Mouse (Mus musculus): ENCODE data around the gene Vmn2r108. TPM values are rescaled to one million over a fixed set of nuclear protein-coding genes. Genes with fewer than 3 reads are reported as not detected.

Gene Vmn2r108
- not detected for polyA plus RNA-seq (2015; fragmentation: Illumina TruSeq; extraction: RNeasy Lipid Tissue Mini Kit (QIAGEN cat#74804); ENCODE audit: insufficient read depth, low replicate concordance)

GRCm38 (mm10) chr17:20481231-20481630 lies at the start of gene Vmn2r108:
TSS of gene Vmn2r108 (minus strand) at chr17:20481331.

GRCm38 (mm10) chr17:20497858-20498257 lies 16.7 kb upstream of the Vmn2r108 start, which contains the start of gene Vmn1r225:
TSS of gene Vmn1r225 (plus strand) at chr17:20498158.

GRCm38 (mm10) chr17:20413846-20414245 lies 67.3 kb downstream of the Vmn2r108 start, which contains the start of gene Vmn1r224:
TSS of gene Vmn1r224 (plus strand) at chr17:20414146.

Other genes starting within 250 kb of the Vmn2r108 start
- gene Vmn2r105, start 246.3 kb downstream of the Vmn2r108 start, polyA plus RNA-seq (2015; fragmentation: Illumina TruSeq; extraction: RNeasy Lipid Tissue Mini Kit (QIAGEN cat#74804); ENCODE audit: insufficient read depth, low replicate concordance), result not detected
- gene Vmn2r106, start 195.8 kb downstream of the Vmn2r108 start, polyA plus RNA-seq (2015; fragmentation: Illumina TruSeq; extraction: RNeasy Lipid Tissue Mini Kit (QIAGEN cat#74804); ENCODE audit: insufficient read depth, low replicate concordance), result not detected
- not detected for gene Vmn2r107, start 136.1 kb downstream of the Vmn2r108 start, polyA plus RNA-seq (2015; fragmentation: Illumina TruSeq; extraction: RNeasy Lipid Tissue Mini Kit (QIAGEN cat#74804); ENCODE audit: insufficient read depth, low replicate concordance)
- not detected for gene Vmn1r224, start 67.2 kb downstream of the Vmn2r108 start, polyA plus RNA-seq (2015; fragmentation: Illumina TruSeq; extraction: RNeasy Lipid Tissue Mini Kit (QIAGEN cat#74804); ENCODE audit: insufficient read depth, low replicate concordance)
- gene Vmn1r225, start 16.8 kb upstream of the Vmn2r108 start, polyA plus RNA-seq (2015; fragmentation: Illumina TruSeq; extraction: RNeasy Lipid Tissue Mini Kit (QIAGEN cat#74804); ENCODE audit: insufficient read depth, low replicate concordance), result not detected
- not detected for gene Vmn2r109, start 83.4 kb upstream of the Vmn2r108 start, polyA plus RNA-seq (2015; fragmentation: Illumina TruSeq; extraction: RNeasy Lipid Tissue Mini Kit (QIAGEN cat#74804); ENCODE audit: insufficient read depth, low replicate concordance)
- gene Vmn2r110, start 115.1 kb upstream of the Vmn2r108 start, polyA plus RNA-seq (2015; fragmentation: Illumina TruSeq; extraction: RNeasy Lipid Tissue Mini Kit (QIAGEN cat#74804); ENCODE audit: insufficient read depth, low replicate concordance), result not detected
- gene Fpr-rs3, start 143.5 kb upstream of the Vmn2r108 start, polyA plus RNA-seq (2015; fragmentation: Illumina TruSeq; extraction: RNeasy Lipid Tissue Mini Kit (QIAGEN cat#74804); ENCODE audit: insufficient read depth, low replicate concordance), result not detected
- gene Vmn1r226, start 201.5 kb upstream of the Vmn2r108 start, polyA plus RNA-seq (2015; fragmentation: Illumina TruSeq; extraction: RNeasy Lipid Tissue Mini Kit (QIAGEN cat#74804); ENCODE audit: insufficient read depth, low replicate concordance), result not detected
- not detected for gene Vmn1r227, start 248.5 kb upstream of the Vmn2r108 start, polyA plus RNA-seq (2015; fragmentation: Illumina TruSeq; extraction: RNeasy Lipid Tissue Mini Kit (QIAGEN cat#74804); ENCODE audit: insufficient read depth, low replicate concordance)